Mouse (Mus musculus): ENCODE results near the gene Mrps27. TPM values are rescaled to one million over a fixed set of nuclear protein-coding genes. Genes with fewer than 3 reads are reported as not detected.

The Mrps27 gene
- total and polyA plus RNA-seq, 3 experiments, result 32.6 to 64.8 (median 46.8) TPM

DNA sequence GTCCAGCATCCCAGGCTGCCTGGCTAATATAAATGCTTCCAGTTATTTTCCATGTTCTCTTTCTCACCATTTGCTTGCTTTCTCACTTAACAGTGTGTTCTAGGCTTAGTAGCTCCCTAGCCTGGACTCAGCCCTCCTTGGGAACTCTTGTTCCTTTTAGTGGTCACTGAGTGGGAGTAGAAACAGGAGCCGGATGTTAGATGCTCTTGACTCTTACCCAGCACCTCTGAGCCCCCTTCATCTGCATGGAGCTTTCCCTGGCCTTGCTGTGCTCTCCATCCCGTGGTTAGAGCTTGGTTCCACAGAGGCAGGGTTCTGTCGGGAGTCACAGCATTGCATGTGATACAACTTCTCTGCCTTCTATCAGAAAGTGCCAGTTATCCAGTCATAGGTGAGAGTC is 7.0 kb downstream of the Mrps27 start:
- TF ChIP-seq PAX5 (IDR thresholded peaks at IDR 0.05; ENCODE audit: low read length) (no peak), MYC (IDR thresholded peaks at IDR 0.05; ENCODE audit: low read depth, low read length) (no peak), GABPA (IDR thresholded peaks at IDR 0.05; ENCODE audit: insufficient replicate concordance, low read depth, low read length) (no peak), MEF2A (IDR thresholded peaks at IDR 0.05; ENCODE audit: borderline replicate concordance, low read depth, low read length) (no peak), NRF1 (IDR thresholded peaks at IDR 0.05; ENCODE audit: low read depth, low read length) (no peak), MAZ (IDR thresholded peaks at IDR 0.05; ENCODE audit: low read depth, low read length) (no peak), JUN (IDR thresholded peaks at IDR 0.05; ENCODE audit: insufficient read depth, low read depth, low read length) (no peak), E2F4 (IDR thresholded peaks at IDR 0.05; ENCODE audit: insufficient replicate concordance, low read depth, low read length) (no peak), RCOR1 (conservative IDR thresholded peaks at IDR 0.05; ENCODE audit: low read depth, low read length) (no peak), NELFE (IDR thresholded peaks at IDR 0.05; ENCODE audit: low read depth, low read length) (no peak), CTCF (conservative IDR thresholded peaks at IDR 0.05 in 1 of 2, IDR thresholded peaks at IDR 0.05 in 1 of 2; ENCODE audit: low read depth in 2 of 2, low read length in 2 of 2) (no peak), MAX (IDR thresholded peaks at IDR 0.05; ENCODE audit: low read length) (no peak), JUND (conservative IDR thresholded peaks at IDR 0.05; ENCODE audit: low read depth, low read length) (no peak)
- no peak overlapping the region for H3K9ac ChIP-seq (ENCODE audit: insufficient read depth, low read depth)
- peaks cover 43 to 61% of the 10 kb centered on the region in 2 experiments for H3K36me3 ChIP-seq (replicated peaks in 1 of 2; ENCODE audit: control insufficient read depth in 1 of 2, insufficient read depth in 1 of 2, low read length in 1 of 2)
- peaks cover 29% of the 10 kb centered on the region for H3K79me2 ChIP-seq (replicated peaks; ENCODE audit: control insufficient read depth, extremely low read depth, insufficient read depth, poor library complexity, severe bottlenecking)
- no peak overlapping the region for H3K4me3 ChIP-seq (replicated peaks in 1 of 3; ENCODE audit: low read depth in 2 of 3, low read length in 2 of 3, poor library complexity in 1 of 3)
- H3K9me3 ChIP-seq (replicated peaks; ENCODE audit: low read length), result no peaks in the 10 kb centered on the region
- no peak for DNase-seq (ENCODE audit: extremely low read depth)
- in situ Hi-C loops (cut with MboI; ENCODE audit: low pct_ligation_motif_present, low pct_unique_long_range_greater_than_20kb, low sequenced_read_pairs) (no loop called here), dilution Hi-C loops (cut with MboI; ENCODE audit: extremely low pct_ligation_motif_present, extremely low pct_unique_long_range_greater_than_20kb, low sequenced_read_pairs) (no loop called here)
- H3K27ac ChIP-seq (ENCODE audit: insufficient read depth, low read depth), result no peak overlapping the region
- H3K4me2 ChIP-seq (ENCODE audit: insufficient read depth, low read depth, poor library complexity, severe bottlenecking), result no peak overlapping the region
- H3K4me1 ChIP-seq (ENCODE audit: control insufficient read depth in 1 of 2, insufficient read depth in 2 of 2), result peaks cover 5 to 57% of the 10 kb centered on the region in 2 experiments
- no peaks in the 10 kb centered on the region for H3K27me3 ChIP-seq (replicated peaks)

DNA sequence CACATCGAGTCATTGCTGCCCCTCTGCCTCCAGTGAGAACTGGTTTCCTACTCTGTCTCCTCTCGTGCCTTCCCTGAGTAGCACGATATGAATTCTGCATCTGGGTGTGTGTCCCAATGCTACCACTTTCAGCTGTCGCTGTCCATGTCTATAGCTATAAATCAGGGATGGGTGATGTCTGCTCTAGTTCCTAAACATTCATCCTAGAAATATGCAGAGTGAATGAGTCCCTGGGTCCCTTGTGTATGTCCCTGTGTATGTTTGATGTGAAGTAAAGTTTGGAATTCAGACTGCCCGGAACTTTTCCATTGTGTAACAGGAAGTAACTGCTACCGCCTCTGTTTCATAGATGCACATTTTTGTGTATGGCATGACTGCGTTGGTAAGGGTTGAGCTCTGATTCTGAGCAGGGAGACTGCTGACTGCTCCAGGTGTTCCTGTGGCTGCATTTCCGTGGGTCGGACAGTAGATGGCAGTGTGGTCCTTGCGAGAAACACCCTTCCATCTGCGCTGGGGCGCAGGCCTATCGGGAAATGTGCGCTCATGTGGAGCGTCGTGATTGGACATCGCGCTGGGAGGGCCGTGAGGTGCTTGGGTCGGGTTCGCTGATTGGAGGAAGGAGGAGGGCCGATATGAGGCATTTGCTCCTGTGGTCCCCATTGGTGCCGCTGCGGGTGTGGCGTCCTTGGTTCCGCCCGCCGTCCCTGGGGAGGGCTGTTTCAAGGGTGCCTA is 8.3 kb downstream of the Mrps27 start:
- H3K27me3 ChIP-seq (replicated peaks), result no peaks in the 10 kb centered on the region
- H3K9me3 ChIP-seq (replicated peaks; ENCODE audit: low read length), result no peaks in the 10 kb centered on the region
- no peak overlapping the region for H3K9ac ChIP-seq (ENCODE audit: insufficient read depth, low read depth)
- peak overlapping the region; percentile 36 to 54 (median 37) for H3K4me3 ChIP-seq (replicated peaks in 1 of 3; ENCODE audit: low read depth in 2 of 3, low read length in 2 of 3, poor library complexity in 1 of 3)
- in situ Hi-C loops (cut with MboI; ENCODE audit: low pct_ligation_motif_present, low pct_unique_long_range_greater_than_20kb, low sequenced_read_pairs), result no loop called here
- H3K4me1 ChIP-seq (ENCODE audit: control insufficient read depth in 1 of 2, insufficient read depth in 2 of 2), result peaks cover 5 to 50% of the 10 kb centered on the region in 2 experiments
- H3K79me2 ChIP-seq (replicated peaks; ENCODE audit: control insufficient read depth, extremely low read depth, insufficient read depth, poor library complexity, severe bottlenecking), result peaks cover 29% of the 10 kb centered on the region
- dilution Hi-C loops (cut with MboI; ENCODE audit: extremely low pct_ligation_motif_present, extremely low pct_unique_long_range_greater_than_20kb, low sequenced_read_pairs), result no loop called here
- H3K36me3 ChIP-seq (replicated peaks in 1 of 2; ENCODE audit: control insufficient read depth in 1 of 2, insufficient read depth in 1 of 2, low read length in 1 of 2), result peaks cover 39 to 66% of the 10 kb centered on the region in 2 experiments
- DNase-seq (ENCODE audit: extremely low read depth), result peak; percentile 98
- peak overlapping the region; percentile 85 for H3K4me2 ChIP-seq (ENCODE audit: insufficient read depth, low read depth, poor library complexity, severe bottlenecking)
- H3K27ac ChIP-seq (ENCODE audit: insufficient read depth, low read depth), result no peak overlapping the region
- TF ChIP-seq USF1 (IDR thresholded peaks at IDR 0.05; ENCODE audit: low read depth, low read length) (no peak), CHD2 (IDR thresholded peaks at IDR 0.05; ENCODE audit: low read length) (peak; percentile 81), JUND (conservative IDR thresholded peaks at IDR 0.05; ENCODE audit: low read depth, low read length) (no peak), GABPA (IDR thresholded peaks at IDR 0.05; ENCODE audit: insufficient replicate concordance, low read depth, low read length) (no peak), MYC (IDR thresholded peaks at IDR 0.05; ENCODE audit: low read depth, low read length) (peak; percentile 87), USF2 (conservative IDR thresholded peaks at IDR 0.05; ENCODE audit: low read depth, low read length) (no peak), CHD1 (IDR thresholded peaks at IDR 0.05; ENCODE audit: low read depth, low read length) (no peak), NRF1 (IDR thresholded peaks at IDR 0.05; ENCODE audit: low read depth, low read length) (peak; percentile 71), POLR2A (IDR thresholded peaks at IDR 0.05; ENCODE audit: low read depth, low read length) (no peak), CTCF (conservative IDR thresholded peaks at IDR 0.05 in 1 of 2, IDR thresholded peaks at IDR 0.05 in 1 of 2; ENCODE audit: low read depth in 2 of 2, low read length in 2 of 2) (peak; percentile 87 to 90; a peak in 3 of 4 replicates), MAX (IDR thresholded peaks at IDR 0.05; ENCODE audit: low read length) (peak; percentile 89), ELF1 (IDR thresholded peaks at IDR 0.05; ENCODE audit: low read depth, low read length) (peak; percentile 78), POLR2AphosphoS2 (IDR thresholded peaks at IDR 0.05; ENCODE audit: low read depth, low read length) (no peak), MAFK (IDR thresholded peaks at IDR 0.05; ENCODE audit: insufficient replicate concordance, low read length) (no peak), MAZ (IDR thresholded peaks at IDR 0.05; ENCODE audit: low read depth, low read length) (peak; percentile 76; the same call in 1 of the 2 replicates), RAD21 (IDR thresholded peaks at IDR 0.05; ENCODE audit: low read depth, low read length) (peak; percentile 82), MEF2A (IDR thresholded peaks at IDR 0.05; ENCODE audit: borderline replicate concordance, low read depth, low read length) (peak; percentile 57; the same call in 1 of the 2 replicates), IRF4 (IDR thresholded peaks at IDR 0.05; ENCODE audit: low read depth, low read length) (no peak), TBP (conservative IDR thresholded peaks at IDR 0.05; ENCODE audit: low read depth, low read length) (0 out of 2 replicates have a peak, but pooled peaks have one; percentile 25), ZNF384 (IDR thresholded peaks at IDR 0.05; ENCODE audit: low read depth, low read length) (no peak), PAX5 (IDR thresholded peaks at IDR 0.05; ENCODE audit: low read length) (no peak), SMC3 (IDR thresholded peaks at IDR 0.05; ENCODE audit: low read depth, low read length) (peak; percentile 59), ZC3H11A (IDR thresholded peaks at IDR 0.05; ENCODE audit: low read depth, low read length) (no peak), UBTF (IDR thresholded peaks at IDR 0.05; ENCODE audit: low read depth, low read length) (no peak), KAT2A (IDR thresholded peaks at IDR 0.05; ENCODE audit: insufficient replicate concordance, low read length) (0 out of 2 replicates have a peak, but pooled peaks have one; percentile 28), EP300 (IDR thresholded peaks at IDR 0.05; ENCODE audit: low read length) (no peak)
